Mouse (Mus musculus) cerebellum, postnatal 36 days (tissue): Measurements from ENCODE around the gene Dnah17.
A peak's percentile ranks its signal among the peaks of the same experiment; 100 is the strongest.

ENCODE experiments used
- DNase-seq, 2 experiments: peaks; one replicate each; pipeline ENCODE4 v3.0.0; 2021 to 2022; ENCODE audit warnings: mixed read lengths in 2 of 2

Gene Dnah17

DNA sequence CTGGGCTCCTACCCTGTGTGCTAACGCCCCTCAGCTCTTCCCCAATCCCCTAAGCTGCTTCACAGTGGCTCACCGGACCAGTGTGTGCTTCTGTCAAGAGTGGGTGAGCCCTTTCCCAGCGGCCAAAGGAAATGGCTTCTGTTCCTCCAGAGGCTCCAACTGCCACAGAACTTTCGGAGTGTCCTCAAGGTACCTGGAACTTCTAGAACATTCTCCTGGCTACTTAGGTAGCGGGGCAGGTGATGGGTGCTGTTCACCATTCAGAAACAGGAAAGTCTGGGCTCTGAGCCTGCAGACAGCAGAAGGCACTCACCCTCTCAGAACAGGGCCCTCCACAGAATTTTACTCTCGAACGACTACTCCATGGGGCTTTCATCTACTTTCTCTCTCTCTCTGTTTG is at the start of gene Dnah17:
TSS of gene Dnah17 (minus strand) at position 101 of the 400 bp plus-strand sequence.
- no peak for DNase-seq

DNA sequence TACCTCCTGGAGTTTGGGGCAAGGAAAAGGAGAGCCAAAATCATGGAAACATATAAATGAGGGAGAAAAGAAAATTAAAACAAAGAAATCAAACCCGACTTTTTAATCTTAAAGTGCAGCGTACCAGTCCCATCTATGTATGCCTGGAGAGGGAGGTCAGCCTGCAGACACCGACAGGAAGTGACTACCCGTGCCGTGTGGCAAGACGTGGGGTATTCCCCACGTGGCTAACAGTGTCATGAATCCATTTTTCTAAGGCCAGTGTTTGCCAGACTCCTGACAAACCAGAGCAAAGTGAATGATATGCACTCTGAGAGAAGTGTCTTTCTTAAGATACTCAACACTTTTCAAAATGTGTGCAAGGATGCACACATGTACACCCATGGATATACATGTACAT is 49.8 kb upstream of the Dnah17 start:
- DNase-seq = no peak

DNA sequence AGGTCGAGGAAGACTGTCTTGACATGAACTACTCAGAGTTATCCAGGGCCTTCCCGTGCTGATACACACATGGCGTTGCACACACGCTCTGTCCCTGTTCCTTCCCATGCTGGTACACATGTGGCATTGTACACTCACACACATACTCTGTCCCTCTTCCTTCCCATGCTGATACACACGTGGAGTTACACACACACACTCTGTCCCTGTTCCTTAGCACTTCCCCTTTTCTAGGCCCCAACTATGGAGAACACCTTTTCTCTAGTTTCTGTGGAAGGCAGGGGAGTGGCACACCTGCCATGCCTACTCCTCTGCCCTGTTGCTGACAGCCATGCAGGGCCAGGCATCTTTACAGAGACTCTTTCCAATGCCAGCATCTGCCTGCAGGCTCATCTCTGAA is 47.8 kb upstream of the Dnah17 start:
- no peak for DNase-seq

DNA sequence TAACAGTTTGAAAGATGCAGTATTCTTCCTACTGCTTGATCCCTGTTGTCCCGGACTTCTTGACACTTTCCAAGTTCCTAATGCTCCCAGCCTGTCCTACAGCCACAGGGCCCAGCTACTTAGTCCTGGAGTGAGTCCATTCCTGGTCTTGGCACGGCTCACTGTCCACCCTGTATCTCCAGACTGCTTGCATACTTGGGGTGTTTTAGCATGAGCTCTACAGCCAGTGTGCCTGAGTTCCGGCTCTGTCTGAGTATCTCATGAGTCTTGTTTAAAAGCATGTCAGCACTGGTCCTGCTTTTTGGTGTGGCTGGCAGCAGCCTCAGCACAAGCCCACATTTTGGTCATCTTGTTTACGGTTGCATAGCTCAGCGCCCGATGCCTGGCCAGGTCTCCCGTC is 44.3 kb upstream of the Dnah17 start:
- DNase-seq = no peak

DNA sequence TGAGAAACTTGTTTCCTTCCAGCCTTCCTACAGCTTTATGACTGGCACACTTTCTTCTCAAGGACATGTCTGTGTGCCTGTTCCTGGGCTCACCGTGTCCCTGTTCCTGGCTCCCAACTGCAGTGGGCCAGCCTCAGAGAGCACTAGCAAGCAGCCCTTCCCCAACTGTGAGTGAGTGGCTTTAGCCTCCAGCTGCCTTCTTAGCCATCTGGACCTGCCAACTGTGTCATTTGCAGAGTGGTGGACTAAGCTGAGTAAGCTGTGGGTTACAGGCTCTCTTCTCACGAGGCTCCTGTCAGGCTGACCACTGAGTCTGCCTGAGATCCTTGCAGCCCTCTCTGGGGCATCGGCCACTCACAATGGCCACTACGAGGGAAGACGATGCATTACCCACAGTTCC is 42.3 kb upstream of the Dnah17 start:
- peak in 1 of 2 experiments; percentile 26 for DNase-seq

DNA sequence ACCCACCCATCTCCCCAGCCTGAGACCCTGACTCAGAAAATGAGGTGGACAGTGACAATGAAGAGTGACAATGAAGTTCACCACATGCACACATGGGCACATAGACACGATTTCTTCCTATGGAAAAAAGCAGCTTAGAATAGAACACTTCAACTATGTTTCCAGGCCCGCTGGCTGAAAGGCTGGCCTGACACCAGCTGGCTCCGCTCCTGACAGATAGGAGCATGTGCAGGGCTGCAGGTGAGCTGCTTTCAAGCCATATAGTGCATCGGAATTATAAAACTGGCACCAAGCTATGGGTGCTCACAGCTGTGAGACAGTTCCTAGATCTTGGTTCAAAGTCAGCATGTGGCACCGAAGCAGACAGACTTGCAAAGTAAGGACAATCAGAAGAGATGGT is 39.9 kb upstream of the Dnah17 start:
- DNase-seq = peak; percentile 66 to 70

DNA sequence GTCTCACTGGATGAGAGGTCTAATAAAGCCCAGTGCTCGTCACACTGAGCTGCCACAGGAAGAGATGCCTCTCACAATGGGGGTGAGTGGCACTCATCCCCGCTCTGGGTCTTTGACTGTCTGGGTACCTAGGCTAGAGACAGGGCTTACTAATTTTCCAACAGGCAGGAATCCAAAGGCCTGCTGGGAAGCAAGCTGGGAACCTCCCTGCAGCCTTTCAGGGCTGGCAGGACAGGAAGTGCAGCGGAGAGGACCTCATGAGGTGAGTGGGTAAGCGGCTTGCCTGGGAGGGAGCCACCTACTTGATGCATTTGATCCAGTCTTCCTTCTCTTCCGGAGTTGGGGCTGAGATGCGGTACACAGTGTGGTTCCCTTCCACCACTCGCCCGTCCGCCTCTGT is 38.3 kb upstream of the Dnah17 start:
- DNase-seq = peak; percentile 43 to 48

DNA sequence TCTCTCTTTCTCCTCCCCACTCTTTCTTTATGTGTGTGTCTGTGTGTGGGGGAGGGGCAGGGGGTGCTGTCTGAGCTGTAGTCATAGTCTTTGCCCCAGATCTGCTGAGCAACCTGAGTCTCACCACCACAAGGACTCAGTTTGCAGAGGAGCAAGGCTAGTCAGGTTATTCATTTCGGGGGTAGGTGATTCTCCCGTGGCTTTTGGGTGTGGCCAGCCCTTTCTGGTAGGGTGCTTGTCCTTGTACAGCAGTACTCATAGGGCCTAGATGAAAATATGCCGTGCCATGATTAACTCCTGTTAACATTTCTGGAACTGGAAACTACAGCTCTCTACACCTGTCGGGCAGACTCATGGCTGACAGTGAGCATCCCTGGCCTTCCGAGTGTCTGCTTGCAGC is 36.2 kb upstream of the Dnah17 start:
- DNase-seq = no peak

DNA sequence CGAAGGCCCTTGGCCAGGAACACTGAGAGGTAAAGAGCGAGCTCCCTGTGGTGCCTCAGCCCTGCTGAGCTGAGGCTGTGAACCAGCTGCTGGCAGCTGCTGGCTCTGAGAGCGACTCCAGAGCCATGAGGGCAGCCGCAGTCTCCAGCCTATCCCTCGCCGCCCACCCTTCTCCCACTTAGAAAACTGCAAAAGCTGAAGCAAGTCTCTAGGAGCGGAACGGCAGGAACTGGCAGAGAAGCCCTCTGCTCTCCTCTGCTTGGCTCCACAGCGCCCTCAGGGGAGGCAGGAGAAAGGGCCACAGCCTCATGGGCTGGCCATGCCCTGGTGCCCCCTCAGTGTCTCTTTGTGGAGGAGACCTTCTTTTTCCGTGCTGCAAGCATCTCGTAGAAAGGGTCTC is 35.2 kb upstream of the Dnah17 start:
- peak in 1 of 2 experiments; percentile 32 for DNase-seq

DNA sequence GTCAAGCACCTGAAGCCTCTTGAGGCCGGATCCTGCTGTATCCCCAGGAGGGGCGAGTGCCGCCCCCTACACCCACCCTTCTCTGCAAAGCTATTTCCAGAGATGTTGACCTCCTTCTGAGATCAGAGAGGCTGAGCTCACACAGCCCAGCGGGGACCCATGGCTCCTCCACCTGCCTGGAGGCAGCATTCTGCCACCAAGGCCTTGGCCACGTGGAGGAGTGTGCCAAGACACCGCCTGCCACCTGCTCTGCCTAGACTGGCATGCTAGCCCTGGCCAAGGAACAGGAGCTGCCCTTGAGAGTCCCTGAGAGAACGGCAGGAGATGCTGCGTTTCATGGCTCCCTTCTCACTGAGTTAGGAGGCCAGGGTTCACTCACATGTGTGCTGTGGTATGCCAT is 34.1 kb upstream of the Dnah17 start:
- peak; percentile 79 to 84 for DNase-seq

DNA sequence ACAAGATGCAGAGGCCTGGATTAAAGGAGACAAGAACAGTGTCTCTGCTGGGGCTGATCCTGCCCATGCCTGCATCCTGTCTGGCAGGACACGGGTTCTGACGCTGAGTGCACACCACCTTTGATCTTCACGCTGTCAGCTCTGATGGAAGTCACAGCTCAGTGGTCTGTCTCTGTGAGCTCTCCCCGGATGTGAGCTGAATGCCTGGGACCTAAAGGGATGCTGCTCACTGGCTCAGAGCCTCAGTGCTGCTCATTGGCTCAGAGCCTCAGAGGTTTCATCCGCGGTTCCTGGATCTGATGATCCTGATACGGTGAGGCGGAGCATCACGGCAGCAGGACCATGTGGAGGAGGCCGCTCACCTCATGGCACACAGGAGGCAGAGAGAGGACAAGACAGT is 31.8 kb upstream of the Dnah17 start:
- peak in 1 of 2 experiments; percentile 31 for DNase-seq

DNA sequence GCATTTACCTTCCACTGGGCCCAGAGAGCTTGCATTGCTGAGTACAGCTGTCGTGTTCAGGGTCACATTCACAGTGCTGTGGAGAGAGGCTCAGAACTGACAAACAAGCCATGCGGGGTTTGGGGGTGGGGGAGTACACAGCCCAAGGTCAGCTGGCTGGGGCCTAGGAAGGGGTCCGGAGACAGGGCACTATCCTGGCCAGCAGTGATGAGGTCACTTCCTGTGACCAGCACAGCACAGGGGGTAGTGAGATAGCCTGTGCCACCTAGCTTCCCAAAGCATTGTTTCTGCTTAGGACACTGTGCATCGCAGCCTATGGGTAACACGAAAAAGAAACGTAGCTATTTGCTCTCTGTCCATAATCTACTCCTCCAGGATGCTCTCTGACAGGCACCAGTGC is 30.8 kb upstream of the Dnah17 start:
- no peak for DNase-seq

DNA sequence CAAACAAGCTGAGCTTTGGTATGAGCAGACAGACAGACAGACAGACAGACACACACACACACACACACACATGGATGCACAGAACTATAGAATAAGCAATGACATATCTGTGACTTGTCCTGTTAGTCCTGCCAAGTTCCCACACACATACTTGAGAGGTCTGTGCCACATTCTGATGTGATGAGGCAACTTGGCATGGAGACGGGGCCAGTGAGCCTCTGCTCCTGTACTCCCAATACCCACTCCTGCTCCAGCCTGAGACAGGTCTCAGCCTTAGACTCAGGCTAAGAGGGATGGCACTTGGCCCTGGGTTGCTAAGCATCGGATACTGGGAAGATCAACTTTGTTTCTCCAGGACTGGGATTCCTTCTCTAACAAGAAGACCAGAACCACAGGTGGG is 30.3 kb upstream of the Dnah17 start:
- no peak for DNase-seq

DNA sequence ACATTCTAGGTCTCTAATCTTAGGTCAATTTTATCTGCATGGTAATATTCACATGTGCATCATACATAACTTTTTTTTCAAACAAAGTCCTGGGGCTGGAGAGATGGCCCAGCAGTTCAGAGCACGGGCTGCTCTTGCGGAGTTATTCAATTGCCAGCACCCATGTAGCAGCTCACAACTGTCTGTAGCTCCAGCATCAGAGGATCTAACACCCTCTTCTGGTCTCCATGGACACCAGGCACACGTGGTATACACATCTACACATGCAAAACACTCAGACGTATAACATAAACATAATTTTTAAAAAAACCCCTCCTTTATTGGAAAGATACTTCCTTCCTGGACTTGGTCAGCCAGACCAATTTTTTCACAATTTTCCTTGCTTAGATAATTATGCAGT is 28.3 kb upstream of the Dnah17 start:
- no peak for DNase-seq

DNA sequence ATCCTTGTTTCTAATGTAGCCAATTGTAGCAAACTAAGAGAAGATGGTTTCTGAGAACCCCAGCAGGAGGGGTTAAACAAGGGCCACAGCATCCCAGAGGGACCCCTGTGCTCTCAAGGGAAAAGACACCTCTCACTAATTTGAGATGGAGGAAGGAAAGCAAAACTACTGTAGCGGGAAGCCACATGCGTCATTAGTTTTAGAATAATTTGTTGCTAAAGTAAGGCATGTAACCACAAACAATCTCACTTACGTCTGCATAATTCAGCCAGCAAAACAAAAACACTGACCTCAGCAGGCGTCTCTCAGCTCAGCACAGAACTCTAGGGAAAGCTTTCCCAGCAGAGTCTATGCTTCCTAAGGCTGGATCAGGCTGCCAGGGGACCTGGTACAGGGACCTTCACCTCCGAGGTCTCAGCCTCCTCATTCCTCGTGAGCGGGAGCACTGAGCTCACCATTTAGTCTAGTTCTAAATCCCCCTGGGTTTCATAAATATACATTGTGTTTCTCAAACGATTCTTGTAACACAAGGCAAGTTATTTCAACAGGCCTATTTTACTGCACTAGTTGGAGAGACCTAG is 26.1 kb upstream of the Dnah17 start:
- DNase-seq = no peak

DNA sequence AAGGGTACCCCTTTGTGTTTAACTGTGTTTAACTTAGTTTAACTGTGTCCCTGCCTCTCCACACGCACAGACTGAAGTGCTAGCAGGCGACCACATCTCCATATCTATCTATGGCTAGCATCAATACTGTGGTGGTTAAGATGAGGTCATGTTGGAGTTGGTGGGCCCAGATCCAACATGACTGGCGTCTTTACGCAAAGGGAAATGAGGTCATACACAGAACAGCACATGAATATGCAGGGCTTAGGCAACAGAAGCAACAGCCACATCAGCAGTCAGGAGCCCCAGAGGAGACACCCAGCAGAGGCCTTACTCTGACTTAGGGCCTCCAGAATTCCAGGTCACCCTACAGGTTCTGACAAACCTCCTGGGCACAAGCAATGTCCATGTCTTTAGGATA is 22.5 kb upstream of the Dnah17 start:
- DNase-seq = no peak

DNA sequence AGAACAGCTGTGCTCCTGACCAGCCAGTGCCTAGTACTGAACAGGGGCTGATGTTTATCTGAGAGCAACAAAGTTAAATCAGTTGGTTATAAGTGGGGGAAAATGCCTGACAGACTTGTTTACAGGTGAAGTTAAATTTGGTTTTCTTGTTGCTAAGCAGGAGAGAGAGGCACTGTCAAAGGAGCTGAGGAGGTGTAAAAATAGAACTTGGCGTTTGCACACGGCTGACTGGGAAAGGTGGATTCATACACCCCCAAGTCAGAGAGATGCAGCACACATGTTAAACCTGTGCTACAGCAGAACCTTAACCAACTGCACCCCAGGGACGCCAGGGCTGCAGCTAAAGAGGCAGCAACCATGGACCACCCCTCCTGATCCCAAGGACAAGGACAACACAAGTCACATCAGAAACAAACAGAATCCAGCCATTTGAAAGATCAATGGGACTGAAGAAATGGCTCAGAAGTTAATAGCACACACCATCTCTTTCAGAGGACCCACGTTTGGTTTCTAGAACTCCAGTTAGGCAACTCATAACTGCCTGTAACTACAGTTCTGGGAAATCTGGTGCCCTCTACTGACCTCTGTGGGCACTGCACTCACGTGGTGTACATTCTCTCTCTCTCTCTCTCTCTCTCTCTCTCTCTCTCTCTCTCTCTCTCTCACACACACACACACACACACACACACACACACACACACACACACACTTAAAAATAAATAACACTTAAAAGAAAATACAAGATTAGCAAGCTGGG is 21.2 kb upstream of the Dnah17 start:
- no peak for DNase-seq

DNA sequence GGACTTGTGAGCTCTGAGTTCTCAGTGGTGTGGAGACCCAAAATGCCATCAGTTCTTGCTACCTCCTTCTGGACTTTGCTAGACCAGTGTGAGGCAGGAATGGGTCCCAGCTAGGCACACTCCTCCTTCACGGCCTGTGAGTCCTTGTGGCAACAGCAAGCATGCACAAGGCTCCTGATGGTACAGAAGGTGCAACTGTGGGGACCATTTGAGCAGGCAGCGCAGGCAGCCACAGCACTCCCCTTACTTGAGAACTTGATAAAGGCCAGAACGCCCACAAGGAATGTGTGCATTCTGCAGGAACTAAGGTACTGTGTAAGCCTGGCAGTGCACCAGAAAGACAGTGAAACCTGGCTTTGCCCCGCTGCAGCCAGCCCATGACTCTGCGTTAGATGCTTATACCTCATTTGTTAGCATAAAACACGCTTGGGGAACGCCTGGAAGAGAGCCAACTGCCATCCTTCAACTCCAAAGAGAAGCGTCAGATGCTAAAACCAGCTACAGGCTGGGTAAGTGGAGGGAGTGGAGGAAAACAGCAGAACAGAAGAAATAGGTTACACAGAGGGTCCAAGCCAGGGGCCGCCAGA is 19.8 kb upstream of the Dnah17 start:
- DNase-seq = no peak

DNA sequence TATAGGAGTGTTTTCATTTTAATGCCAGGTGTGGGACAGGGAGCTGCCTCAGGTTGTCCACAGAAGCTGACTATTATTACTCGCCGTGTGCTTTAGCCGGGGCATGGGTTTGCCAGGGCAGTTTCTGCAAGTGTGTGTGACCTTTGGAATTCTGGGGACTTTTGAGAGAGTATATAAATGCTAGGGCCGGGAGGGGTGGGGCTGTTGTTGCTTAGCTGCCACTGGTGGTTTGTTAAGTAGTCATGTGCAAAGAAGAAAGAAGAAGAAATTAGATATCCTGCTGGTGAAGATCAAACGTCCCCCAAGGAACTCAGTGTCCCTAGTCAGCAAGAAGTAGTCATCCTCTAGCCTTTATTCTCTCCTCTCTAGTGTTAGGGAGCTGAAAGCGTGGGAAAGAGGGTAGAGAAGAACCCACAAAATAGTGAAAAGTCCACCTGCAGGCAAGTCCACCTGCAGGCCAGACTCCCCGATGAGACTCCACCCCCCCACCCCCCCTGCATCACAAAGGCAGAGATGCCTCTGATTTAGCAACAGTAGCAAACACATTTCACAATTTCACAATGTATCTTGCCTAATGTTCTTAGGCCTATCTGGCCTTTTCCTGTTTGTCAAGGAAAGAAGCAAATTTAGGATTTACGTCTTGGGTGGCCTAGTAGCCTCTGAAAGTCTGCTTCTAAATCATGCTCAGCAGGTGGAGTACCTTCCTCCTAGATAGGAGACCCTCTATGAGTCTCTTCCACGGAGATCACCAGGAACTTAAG is 17.6 kb upstream of the Dnah17 start:
- DNase-seq = no peak

DNA sequence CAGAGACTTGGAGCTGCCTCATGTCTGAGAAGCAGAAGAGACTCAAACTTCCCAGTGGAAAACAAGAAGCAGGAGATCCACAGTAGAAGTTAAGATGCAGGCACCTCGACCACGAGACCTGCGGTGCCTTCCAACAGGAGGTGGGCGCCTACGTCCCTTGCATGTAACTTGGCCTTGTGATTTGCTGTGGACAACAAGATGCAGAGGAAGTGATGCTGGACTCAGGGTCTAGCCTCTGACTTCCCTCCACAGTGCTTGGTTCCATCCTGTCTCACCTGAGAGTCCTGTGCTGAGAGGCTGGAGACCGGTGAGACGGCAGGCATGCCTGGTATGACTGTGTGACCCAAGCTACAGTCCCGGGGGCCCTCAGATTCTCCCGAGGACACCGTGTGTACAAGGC is 16.0 kb upstream of the Dnah17 start:
- DNase-seq = no peak

DNA sequence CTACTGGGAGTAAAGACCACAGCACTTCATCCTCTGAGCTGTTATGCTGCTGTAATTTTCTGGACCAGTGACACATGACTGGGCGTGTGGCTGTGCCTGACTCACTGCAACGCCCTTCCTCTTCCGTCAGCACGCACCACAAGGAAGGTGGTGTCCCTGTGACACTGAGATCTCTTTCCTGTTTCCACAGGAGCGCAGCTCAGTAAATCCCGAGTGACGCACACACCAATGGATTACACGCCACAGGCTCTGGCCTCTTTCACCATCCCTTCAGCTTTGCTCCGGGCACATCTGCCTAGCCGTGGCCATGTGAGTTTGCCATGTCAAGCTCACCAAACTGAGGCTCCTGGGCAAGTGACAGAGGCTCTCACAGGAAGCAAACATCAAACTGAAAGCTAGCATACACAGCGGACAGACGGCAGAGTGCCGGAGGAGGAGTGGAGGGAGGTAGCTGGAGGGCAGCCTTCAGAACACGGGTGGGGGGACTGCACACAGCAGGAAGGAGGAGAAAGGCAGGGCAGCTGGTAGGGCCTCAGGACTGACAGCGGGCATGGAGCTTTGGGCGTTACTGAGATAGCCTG is 15.4 kb upstream of the Dnah17 start:
- DNase-seq = no peak

DNA sequence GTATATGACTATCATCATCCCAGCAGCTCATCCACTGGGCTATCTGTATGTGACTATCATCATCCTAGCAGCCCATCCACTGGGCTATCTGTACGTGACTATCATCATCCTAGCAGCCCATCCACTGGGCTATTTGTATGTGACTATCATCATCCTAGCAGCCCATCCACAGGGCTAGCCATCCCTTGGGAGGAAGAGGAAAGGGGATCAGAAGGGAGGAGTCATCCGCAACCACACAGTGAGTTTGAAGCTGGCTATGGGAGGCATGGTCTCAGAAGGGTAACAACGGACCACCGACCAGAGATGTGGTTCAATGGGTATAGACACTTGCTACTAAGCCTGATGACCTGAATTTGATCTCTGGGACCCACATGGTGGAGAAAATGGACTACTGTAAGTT is 14.7 kb upstream of the Dnah17 start:
- DNase-seq = no peak

DNA sequence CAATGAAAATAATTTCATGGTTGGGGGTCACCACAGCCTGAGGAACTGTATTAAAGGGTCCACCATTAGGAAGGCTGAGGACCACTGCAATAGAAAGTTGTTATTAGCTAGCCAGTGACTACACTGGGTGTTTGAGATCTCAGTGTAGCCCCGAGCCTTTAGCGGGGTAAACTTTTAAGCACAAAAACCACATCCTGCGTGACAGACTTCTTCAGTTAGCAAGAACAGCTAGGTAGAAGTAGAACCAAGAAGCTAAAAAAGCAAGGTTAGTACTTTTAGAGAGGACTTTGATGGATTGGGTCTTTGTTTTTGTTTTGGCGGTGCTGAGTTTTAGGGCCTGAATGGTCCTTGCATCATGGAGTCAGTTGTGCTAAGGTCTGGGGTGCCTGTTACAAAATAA is 13.3 kb upstream of the Dnah17 start:
- DNase-seq = no peak
